Mouse (Mus musculus) embryonic facial prominence, embryonic 12.5 days (tissue): Measurements from ENCODE around the gene Crtc3. TPM values are rescaled to one million over a fixed set of nuclear protein-coding genes. Genes with fewer than 3 reads are reported as not detected.
A peak's percentile ranks its signal among the peaks of the same experiment; 100 is the strongest.

Source experiments
- ATAC-seq: fragments of 200-750 bp; cut with Nextera tagmentation; 2 replicates; pipeline ENCODE4 v1.8.0; 2017; ENCODE audit not compliant: insufficient number of reproducible peaks, insufficient read depth, low FRiP score, low TSS enrichment
- H3K27ac ChIP-seq: fragments of 300-500 bp; sonication (generic); 2 replicates; pipeline ENCODE4 v1.5.1; 2016; ENCODE audit warnings: mild to moderate bottlenecking
- H3K27me3 ChIP-seq: fragments of 300-500 bp; sonication (generic); 2 replicates; pipeline ENCODE4 v1.6.1; 2016; ENCODE audit warnings: mild to moderate bottlenecking, moderate library complexity
- H3K36me3 ChIP-seq: fragments of 300-500 bp; sonication (generic); 2 replicates; pipeline ENCODE4 v1.6.1; 2016; ENCODE audit warnings: mild to moderate bottlenecking
- H3K4me1 ChIP-seq: fragments of 300-500 bp; sonication (generic); 2 replicates; pipeline ENCODE4 v1.6.1; 2016
- H3K4me2 ChIP-seq: fragments of 300-500 bp; sonication (generic); replicated peaks from 2 replicates; pipeline ENCODE4 v1.6.1; 2016; ENCODE audit warnings: mild to moderate bottlenecking, moderate library complexity
- H3K4me3 ChIP-seq: fragments of 300-500 bp; sonication (generic); 2 replicates; pipeline ENCODE4 v1.5.1; 2016; ENCODE audit warnings: mild to moderate bottlenecking
- H3K9ac ChIP-seq: fragments of 300-500 bp; sonication (generic); 2 replicates; pipeline ENCODE4 v1.6.1; 2016; ENCODE audit warnings: mild to moderate bottlenecking, moderate library complexity
- H3K9me3 ChIP-seq: fragments of 300-500 bp; sonication (generic); 2 replicates; pipeline ENCODE4 v1.6.1; 2016; ENCODE audit warnings: mild to moderate bottlenecking, moderate library complexity
- WGBS: fragments of 180-500 bp; shearing (Covaris S2); methylation state at CpG from one replicate; pipeline ENCODE4 v1.1.7; 2016; 5-methylcytosine and 5-hydroxymethylcytosine counted together
- polyA plus RNA-seq: library from polyadenylated mRNA; unstranded; fragments of >200 nt; fragmentation: Nextera tagmentation; extraction: Ambion mirVana; gene quantifications from 2 replicates; pipeline ENCODE4 v1.2.1, GENCODE M21; 2016

Gene Crtc3
- polyA plus RNA-seq, 1 experiment from 2014 or later = 25.0 TPM

DNA sequence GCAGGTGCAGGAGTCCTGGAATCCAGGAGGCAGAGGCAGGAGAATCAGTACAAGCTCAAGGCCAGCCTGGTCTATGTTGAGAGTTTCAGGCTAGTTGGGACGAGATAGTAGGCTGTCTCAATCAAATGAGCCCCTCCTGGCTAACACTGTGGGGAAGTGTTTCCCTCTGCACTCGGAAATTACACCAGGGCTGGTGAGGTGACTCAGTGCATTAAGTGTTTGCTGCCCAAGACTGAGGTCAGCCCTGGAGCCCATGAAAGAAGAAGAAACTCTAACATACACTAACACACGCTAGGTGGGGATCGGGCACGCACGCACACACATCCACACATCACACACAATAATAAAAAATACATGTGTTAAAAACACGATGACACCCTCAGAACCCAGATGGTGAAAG lies 34.3 kb downstream of the Crtc3 start:
- Histone ChIP-seq H3K4me2 (no peak overlapping the region), H3K4me3 (no peak overlapping the region), H3K9ac (no peak overlapping the region), H3K9me3 (no peaks in the 10 kb centered on the region), H3K27me3 (no peaks in the 10 kb centered on the region), H3K27ac (no peak overlapping the region), H3K36me3 (0 out of 2 replicates have a peak, but pooled peaks cover 3% of the 10 kb centered on the region), H3K4me1 (peaks cover 33% of the 10 kb centered on the region)
- ATAC-seq = no peak
- 89% methylated on average over 7 of the region's 7 CpGs for WGBS

DNA sequence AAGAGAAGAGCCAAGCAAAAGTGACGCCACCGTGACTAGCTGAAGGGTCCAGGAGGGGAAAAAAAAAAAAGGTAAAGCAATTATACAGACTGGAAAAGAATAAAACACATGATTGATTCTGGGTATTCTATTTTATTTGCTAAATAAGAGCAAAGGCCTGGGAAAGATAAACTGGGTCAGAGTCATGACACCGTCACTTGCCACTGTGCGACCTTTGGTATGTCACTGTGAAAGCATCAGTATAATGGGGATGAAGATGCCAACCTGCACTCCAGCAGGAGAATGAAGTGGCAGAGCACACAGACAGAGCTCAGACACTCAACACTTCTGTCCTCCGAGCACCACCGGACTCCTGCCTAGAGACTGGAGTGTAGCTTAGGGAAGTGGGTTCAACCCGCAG lies 34.7 kb downstream of the Crtc3 start:
- WGBS = 92% methylated on average over 7 of the region's 7 CpGs
- H3K9ac ChIP-seq = no peak overlapping the region

DNA sequence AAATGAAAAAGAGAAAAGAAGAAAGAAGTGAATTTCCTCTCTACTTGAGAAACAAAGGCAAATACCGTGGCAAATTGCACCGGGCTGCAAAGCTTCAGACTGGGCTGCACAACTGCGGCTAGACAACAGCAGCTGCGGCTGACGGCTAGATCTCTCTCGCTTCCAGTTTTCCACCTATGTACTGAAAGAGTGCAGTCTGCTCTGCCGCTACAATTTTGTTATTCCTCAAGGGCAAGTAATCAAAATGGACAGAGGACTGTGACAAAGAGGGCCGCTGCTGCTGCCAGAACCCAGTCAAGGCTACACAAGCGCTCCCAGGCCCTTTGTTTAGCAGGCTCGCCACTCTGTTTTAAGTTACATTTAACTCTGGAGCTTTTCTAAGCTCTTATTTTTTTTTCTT lies 35.6 kb downstream of the Crtc3 start:
- no peaks in the 10 kb centered on the region for H3K9me3 ChIP-seq
- WGBS = 55% methylated on average over 10 of the region's 10 CpGs
- no peak overlapping the region for H3K4me2 ChIP-seq
- peaks cover 33% of the 10 kb centered on the region for H3K4me1 ChIP-seq
- no peak for ATAC-seq
- peak overlapping the region; percentile 58 for H3K27ac ChIP-seq
- H3K36me3 ChIP-seq = 0 out of 2 replicates have a peak, but pooled peaks cover 3% of the 10 kb centered on the region
- no peak overlapping the region for H3K4me3 ChIP-seq
- no peak overlapping the region for H3K9ac ChIP-seq
- H3K27me3 ChIP-seq = no peaks in the 10 kb centered on the region

More for the DNA sequence above, 34.7 kb downstream of the Crtc3 start:
- H3K4me3 ChIP-seq = no peak overlapping the region
- H3K27me3 ChIP-seq = no peaks in the 10 kb centered on the region
- 0 out of 2 replicates have a peak, but pooled peaks cover 3% of the 10 kb centered on the region for H3K36me3 ChIP-seq
- no peak overlapping the region for H3K27ac ChIP-seq
- H3K4me1 ChIP-seq = peaks cover 33% of the 10 kb centered on the region
- H3K9me3 ChIP-seq = no peaks in the 10 kb centered on the region
- no peak overlapping the region for H3K4me2 ChIP-seq
- ATAC-seq = no peak

DNA sequence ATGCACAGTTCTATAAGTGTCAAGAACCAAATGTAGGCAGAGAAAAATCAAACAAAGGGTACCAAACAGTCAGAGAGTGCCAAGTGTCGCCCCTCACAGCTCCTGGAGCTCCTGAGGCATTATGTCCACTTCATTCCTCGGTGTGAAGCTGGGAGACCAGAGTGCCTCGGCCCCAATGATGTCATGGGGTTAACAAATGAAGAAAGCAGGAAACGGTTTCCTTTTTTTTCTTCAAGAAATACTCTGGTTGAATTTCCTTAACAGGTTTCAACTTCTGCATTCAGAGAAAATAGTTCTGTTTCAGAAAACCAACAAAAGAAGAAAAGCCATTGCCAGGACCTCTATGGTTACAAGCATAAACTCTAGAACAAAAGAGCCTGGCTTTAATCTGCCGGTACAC lies 36.4 kb downstream of the Crtc3 start:
- Histone ChIP-seq H3K27me3 (no peaks in the 10 kb centered on the region), H3K4me2 (no peak overlapping the region), H3K9ac (no peak overlapping the region), H3K9me3 (no peaks in the 10 kb centered on the region), H3K27ac (peak overlapping the region; percentile 58), H3K4me1 (peaks cover 25% of the 10 kb centered on the region; the same call in 1 of the 2 replicates), H3K4me3 (no peak overlapping the region), H3K36me3 (0 out of 2 replicates have a peak, but pooled peaks cover 3% of the 10 kb centered on the region)
- ATAC-seq = no peak
- 58% methylated on average over 5 of the region's 5 CpGs for WGBS

DNA sequence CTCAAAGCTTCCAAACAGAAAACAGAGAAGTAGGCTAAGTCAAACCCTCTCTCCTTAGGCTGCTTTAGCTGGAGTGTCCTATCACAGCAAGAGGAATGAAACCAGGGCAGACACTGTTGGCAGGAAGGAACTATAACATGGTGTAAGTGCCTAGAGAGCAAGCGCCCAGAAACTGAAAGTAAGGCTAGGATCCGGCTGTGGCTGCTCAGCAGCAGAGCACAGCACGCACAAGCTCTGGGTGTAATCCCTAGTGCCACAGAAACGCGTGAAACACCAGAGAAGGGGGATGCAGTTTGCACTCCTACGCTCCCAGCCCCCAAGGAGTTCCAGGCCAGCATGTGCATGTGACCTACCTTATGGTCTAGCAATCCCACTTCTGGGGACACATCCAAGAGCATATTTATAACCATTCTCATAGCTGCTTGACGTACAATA lies 41.2 kb downstream of the Crtc3 start:
- Histone ChIP-seq H3K4me2 (no peak overlapping the region), H3K27me3 (no peaks in the 10 kb centered on the region), H3K4me1 (peaks cover 16% of the 10 kb centered on the region; the same call in 1 of the 2 replicates), H3K4me3 (no peak overlapping the region), H3K27ac (no peak overlapping the region), H3K9me3 (no peaks in the 10 kb centered on the region), H3K9ac (no peak overlapping the region), H3K36me3 (no peaks in the 10 kb centered on the region)
- 87% methylated on average over 7 of the region's 7 CpGs for WGBS
- no peak for ATAC-seq

DNA sequence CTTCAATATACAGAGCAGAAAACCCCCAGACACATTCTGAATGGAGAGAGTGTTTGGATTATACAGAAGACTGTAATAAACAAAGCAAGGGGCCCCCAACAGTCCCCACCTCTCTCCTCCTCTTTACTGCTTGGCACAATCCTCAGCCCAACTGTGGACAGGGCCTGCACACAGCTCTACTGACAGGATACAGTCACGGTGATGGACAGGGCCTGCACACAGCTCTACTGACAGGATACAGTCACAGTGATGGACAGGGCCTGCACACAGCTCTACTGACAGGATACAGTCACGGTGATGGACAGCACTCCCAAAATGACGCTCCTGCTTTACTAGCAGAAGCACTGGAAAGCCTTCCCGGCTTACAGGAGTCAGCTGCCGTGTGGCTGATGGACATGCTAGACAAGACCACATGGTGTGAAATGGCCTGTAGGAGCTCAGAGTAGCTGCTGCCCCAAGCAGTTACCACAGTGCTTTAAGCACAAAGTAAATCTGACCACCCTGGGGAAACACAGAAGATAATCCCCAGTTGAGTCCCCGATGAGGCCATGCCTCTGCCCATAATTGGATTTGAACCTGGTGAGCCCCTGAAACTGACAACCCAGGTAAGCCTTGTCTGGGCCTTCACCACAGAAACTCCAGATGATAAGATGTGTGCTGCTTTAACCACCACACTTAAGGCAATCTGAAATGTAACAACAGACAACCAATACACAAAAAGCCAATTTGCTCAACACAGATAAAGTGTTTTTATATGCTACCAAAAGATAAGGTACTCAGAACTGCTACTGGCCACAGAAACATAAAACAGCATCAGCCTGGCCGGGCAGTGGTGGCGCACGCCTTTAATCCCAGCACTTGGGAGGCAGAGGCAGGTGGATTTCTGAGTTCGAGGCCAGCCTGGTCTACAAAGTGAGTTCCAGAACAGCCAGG lies 42.3 kb downstream of the Crtc3 start:
- H3K27ac ChIP-seq = no peak overlapping the region
- ATAC-seq = no peak

DNA sequence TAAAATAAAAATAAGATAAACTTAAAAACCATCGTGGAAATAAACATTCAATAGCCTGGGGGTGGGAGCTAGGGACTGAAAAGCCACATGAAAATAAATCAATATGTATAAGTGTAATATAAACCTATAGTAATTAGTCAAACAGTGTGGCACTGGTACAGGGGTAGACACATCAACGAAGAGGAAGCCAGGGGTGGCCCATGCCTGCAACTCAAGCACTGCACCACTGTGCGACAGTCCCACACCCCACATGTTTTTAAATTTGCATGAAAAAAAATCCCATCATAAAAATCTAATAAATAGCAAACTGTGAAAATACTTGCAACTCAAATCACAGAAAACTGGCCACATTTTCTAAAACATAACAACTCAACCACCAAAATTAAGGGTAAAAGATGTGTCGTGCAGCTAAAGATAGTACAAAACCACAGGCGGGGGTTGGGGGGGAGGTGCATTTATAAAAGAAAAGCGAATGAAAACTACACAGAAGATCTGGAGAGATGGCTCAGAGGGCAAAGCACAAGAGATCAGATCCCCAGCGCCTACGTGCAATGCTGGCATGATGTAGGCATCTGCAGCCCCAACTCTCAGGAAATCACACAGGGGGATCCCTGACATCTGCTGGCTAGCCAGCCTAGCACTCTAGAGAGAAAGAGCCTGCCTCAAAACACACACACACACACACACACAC lies 45.6 kb downstream of the Crtc3 start:
- no peaks in the 10 kb centered on the region for H3K27me3 ChIP-seq
- H3K4me2 ChIP-seq = no peak overlapping the region
- H3K36me3 ChIP-seq = no peaks in the 10 kb centered on the region
- WGBS = 70% methylated on average over 8 of the region's 8 CpGs
- no peak for ATAC-seq
- no peak overlapping the region for H3K9ac ChIP-seq
- peaks cover 29% of the 10 kb centered on the region; the same call in 1 of the 2 replicates for H3K4me1 ChIP-seq
- no peak overlapping the region for H3K4me3 ChIP-seq
- H3K9me3 ChIP-seq = no peaks in the 10 kb centered on the region
- H3K27ac ChIP-seq = no peak overlapping the region

More for the DNA sequence above, 42.3 kb downstream of the Crtc3 start:
- Histone ChIP-seq H3K4me2 (no peak overlapping the region), H3K4me3 (no peak overlapping the region), H3K9ac (no peak overlapping the region), H3K9me3 (no peaks in the 10 kb centered on the region), H3K27me3 (no peaks in the 10 kb centered on the region), H3K36me3 (no peaks in the 10 kb centered on the region), H3K4me1 (peaks cover 22% of the 10 kb centered on the region; the same call in 1 of the 2 replicates)
- WGBS = 75% methylated on average over 10 of the region's 10 CpGs

DNA sequence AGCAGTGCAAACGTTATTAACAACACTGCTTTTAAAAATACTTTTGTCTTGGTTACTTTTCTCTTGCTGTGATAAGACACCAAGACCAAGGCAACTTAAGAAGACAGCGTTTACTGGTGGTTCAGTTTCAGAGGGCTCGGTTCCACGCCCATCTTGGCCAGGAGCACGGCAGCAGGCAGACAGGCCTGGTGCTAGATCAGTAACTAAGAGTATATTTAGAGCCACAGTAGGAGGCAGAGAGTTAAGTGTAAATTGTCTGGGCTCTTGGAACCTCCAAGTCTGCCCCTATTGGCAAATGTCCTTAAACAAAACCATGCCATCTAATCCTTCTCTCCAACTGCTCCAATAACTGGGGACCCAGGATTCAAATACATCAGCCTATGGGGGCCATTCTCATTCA lies 46.1 kb downstream of the Crtc3 start:
- H3K27ac ChIP-seq = no peak overlapping the region
- no peak overlapping the region for H3K4me3 ChIP-seq
- no peak for ATAC-seq
- no peaks in the 10 kb centered on the region for H3K9me3 ChIP-seq
- H3K9ac ChIP-seq = no peak overlapping the region
- no peaks in the 10 kb centered on the region for H3K36me3 ChIP-seq
- WGBS = 67% methylated on average over 5 of the region's 5 CpGs
- peaks cover 31% of the 10 kb centered on the region; the same call in 1 of the 2 replicates for H3K4me1 ChIP-seq
- no peaks in the 10 kb centered on the region for H3K27me3 ChIP-seq
- no peak overlapping the region for H3K4me2 ChIP-seq

DNA sequence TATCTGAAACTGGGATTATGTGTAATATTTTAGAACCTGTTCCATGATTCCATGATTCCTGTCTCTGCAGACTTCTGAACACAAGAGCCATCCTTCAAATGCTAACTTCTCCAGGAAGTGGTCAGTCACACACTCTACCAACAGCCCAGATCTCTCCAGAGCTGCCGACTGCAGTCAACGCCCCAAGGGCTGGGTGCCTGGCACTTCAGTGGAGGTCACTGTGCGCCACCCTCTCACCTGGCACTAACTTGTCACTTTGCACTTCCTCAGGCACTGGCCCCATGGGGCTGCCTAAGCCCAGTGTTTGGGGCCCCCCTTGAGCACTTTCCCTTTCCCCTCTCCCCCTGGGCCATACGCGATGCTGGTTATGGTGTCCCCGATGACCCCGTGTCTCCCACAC lies 46.8 kb downstream of the Crtc3 start:
- H3K4me3 ChIP-seq = no peak overlapping the region
- no peak overlapping the region for H3K4me2 ChIP-seq
- H3K27ac ChIP-seq = no peak overlapping the region
- no peak overlapping the region for H3K9ac ChIP-seq
- H3K36me3 ChIP-seq = no peaks in the 10 kb centered on the region
- no peaks in the 10 kb centered on the region for H3K9me3 ChIP-seq
- 69% methylated on average over 7 of the region's 7 CpGs for WGBS
- no peaks in the 10 kb centered on the region for H3K27me3 ChIP-seq
- H3K4me1 ChIP-seq = peaks cover 37% of the 10 kb centered on the region
- no peak for ATAC-seq

DNA sequence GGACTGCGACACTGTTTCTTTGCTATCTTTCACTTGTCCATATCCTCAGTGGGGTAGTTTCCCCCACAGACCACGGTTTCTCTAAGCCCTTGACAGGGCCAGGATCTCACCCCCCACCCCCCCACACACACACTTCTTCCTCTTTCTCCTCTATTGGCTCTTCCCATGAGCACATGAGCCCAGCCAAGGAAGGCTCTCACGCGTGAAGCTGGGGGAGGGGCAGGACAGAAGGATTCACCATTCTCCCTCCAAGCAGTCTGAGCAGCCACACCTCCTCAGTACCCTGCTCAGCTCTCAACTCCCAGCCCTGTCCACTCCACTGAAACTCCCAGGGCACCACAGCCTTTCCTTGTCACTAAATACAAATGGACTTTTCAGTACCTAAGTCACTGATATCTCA lies 47.2 kb downstream of the Crtc3 start:
- H3K27ac ChIP-seq = no peak overlapping the region
- H3K36me3 ChIP-seq = no peaks in the 10 kb centered on the region
- WGBS = 22% methylated on average over 4 of the region's 4 CpGs
- no peak for ATAC-seq
- no peak overlapping the region for H3K4me3 ChIP-seq
- H3K9ac ChIP-seq = no peak overlapping the region
- H3K27me3 ChIP-seq = no peaks in the 10 kb centered on the region
- H3K4me2 ChIP-seq = no peak overlapping the region
- H3K4me1 ChIP-seq = peaks cover 41% of the 10 kb centered on the region
- H3K9me3 ChIP-seq = no peaks in the 10 kb centered on the region

DNA sequence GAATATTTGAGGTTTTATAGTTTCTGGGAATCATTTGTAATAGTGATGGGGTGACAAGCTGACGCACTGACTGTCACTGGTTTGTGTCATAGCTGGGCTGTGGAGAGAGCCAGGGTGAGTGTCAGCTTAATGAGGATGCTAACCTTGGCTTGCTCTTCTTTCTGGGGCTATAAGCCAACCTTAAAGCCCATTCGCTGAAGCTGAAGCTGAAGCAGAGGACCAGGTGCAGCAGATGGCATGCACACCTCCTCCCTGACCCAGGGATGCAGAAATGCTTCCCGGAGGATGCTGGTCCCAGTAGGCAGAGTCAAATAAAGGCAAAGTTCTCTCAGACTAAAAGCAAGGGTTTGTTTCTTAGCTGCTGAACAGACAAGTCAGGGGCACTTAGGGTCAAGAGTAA lies 48.7 kb downstream of the Crtc3 start:
- no peak for ATAC-seq
- Histone ChIP-seq H3K9me3 (no peaks in the 10 kb centered on the region), H3K4me2 (no peak overlapping the region), H3K27me3 (no peaks in the 10 kb centered on the region), H3K27ac (no peak overlapping the region), H3K4me3 (no peak overlapping the region), H3K9ac (no peak overlapping the region), H3K36me3 (no peaks in the 10 kb centered on the region), H3K4me1 (peaks cover 49% of the 10 kb centered on the region)
- 84% methylated on average over 3 of the region's 3 CpGs for WGBS

DNA sequence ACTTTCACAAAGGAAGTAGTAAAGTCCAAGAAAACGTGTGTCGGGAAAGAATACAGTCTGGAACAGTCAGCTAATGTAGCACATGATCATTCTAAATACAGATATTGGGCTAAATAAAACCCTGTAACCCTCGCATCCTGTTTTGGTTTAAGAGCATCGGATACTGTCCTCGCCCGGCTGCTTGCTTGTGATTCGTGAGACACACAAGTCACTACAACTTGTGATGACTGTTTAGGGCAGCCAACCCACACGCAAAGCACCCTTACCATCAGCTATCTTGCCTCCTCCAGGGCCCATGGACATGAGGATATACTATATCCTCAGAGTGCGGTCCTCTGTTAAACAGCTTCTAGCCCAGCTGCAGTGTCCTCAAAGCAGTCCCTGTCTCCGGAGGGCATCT lies 50.2 kb downstream of the Crtc3 start:
- Histone ChIP-seq H3K4me3 (no peak overlapping the region), H3K4me1 (peaks cover 48% of the 10 kb centered on the region), H3K4me2 (no peak overlapping the region), H3K9ac (no peak overlapping the region), H3K27me3 (no peaks in the 10 kb centered on the region), H3K27ac (no peak overlapping the region), H3K9me3 (no peaks in the 10 kb centered on the region), H3K36me3 (no peaks in the 10 kb centered on the region)
- ATAC-seq = no peak
- 78% methylated on average over 10 of the region's 10 CpGs for WGBS
